Mouse (Mus musculus): Measurements from ENCODE around the gene Car11. TPM values are rescaled to one million over a fixed set of nuclear protein-coding genes. Genes with fewer than 3 reads are reported as not detected.
"Not testable (repeated sequence)": the region's sequence is repeated elsewhere in the genome, so short reads cannot be mapped to it uniquely, and the experiment has no call there.

Gene Car11
- 100 to 1,000 TPM; 168 to 172 TPM for total RNA-seq (2021)
- long read RNA-seq, experiment 1, transcript Car11-201 (9 exons, 1,585 nt) = major isoform, 126 of 184 reads
- long read RNA-seq, experiment 1, partial matches to known transcripts = 26 of 184 reads
- long read RNA-seq, experiment 1, other reads (novel, unspliced or antisense) = 32 of 184 reads
- long read RNA-seq, experiment 2, transcript Car11-201 (9 exons, 1,585 nt) = major isoform, 105 of 164 reads
- long read RNA-seq, experiment 2, partial matches to known transcripts = 17 of 164 reads
- long read RNA-seq, experiment 2, other reads (novel, unspliced or antisense) = 42 of 164 reads

DNA sequence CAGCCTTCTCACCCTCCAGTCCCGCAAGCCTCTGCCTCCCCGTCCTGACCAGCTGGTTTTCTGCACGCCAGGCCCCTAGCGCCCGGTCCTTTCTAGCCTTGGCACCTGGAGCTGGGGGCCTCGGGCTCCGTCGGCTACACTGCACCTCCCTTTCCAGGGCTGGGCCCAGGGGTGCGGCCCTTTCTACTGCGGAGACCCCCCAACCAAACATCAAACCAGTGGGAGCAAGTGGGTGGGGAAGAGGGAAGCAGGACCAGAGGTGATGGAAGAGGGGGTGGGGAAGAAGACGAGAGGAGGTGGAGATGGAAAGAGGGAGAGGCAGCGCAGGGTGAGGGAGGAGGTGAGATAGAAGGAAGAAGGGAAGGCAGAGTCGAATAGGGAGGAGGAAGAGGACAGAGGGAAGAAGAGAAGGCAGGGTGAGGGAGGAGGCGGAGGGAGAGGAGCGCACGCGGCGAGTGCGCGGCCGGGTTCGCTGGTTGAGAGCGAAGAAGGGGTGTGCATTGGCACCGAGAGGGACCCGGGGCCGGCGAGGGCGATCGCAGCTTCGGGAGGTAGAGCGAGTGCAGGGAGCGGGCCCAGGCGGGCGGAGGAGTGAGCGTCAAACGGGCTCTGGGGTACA is at the start of gene Car11:
Gene Car11, plus strand, starts transcription at position 321 of the 619 bp plus-strand sequence.
- intact Hi-C loops (cut with DNase I) = loop anchor here (5.0 to 10.0 kb wide), 2 partner anchors 57 to 235 kb away; partner anchors contain the start of gene Bax
- peak in 1 of 2 experiments; percentile 60 for DNase-seq (ENCODE audit: low spot score in 2 of 2)

DNA sequence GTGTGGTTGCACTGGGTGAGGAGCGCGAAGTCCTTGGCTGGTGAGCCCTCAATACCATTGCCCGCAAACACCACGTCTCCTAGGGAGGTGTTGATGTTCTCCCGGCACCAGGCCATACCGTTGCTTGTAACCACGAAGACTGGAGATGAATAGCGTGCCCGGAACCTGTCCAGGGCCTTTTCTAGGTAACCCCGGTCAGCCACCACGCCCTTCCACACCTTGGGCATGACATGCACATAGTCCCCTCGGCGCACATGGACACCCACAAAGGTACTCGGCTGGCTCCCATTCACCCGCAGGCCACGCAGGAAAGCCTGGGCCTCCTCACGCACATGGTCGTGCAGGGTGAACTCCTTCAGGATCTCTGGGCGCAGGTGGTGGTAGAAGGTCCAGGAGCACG is 49.2 kb upstream of the Car11 start:
- DNase-seq (ENCODE audit: low spot score in 2 of 2); intact Hi-C loops (cut with DNase I): not testable (repeated sequence)

DNA sequence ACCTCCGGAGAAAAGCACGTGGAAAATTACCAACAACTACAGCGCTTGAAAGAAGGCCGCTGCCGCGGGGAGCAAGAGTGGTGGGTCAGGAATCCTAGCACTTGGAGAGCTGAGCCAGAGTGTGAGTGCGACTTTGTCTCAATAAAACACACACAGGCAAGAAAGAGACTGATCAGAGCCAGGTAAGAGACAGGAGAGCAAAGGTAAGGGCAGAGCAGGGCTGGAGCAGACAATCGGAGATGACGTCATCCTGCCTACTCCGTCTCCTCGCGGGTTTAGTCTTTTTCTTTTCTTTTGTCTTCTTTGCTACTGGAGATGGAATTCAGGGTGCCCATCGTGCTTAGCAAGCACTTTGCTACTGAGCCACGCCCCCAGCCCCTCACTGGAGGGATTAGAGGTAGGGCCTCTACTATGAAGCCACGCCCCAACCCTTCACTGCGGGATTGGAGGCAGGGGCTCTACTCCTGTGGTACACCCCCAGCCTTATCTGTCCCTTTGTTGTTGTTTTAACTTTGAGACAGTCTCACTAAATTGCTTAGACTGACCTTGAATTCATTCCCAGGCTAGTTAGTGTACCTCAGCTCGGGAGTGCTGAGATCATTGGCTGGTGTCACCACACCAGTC is 45.1 kb upstream of the Car11 start:
- no peak for DNase-seq (ENCODE audit: low spot score in 2 of 2)
- intact Hi-C loops (cut with DNase I) = no loop called here

DNA sequence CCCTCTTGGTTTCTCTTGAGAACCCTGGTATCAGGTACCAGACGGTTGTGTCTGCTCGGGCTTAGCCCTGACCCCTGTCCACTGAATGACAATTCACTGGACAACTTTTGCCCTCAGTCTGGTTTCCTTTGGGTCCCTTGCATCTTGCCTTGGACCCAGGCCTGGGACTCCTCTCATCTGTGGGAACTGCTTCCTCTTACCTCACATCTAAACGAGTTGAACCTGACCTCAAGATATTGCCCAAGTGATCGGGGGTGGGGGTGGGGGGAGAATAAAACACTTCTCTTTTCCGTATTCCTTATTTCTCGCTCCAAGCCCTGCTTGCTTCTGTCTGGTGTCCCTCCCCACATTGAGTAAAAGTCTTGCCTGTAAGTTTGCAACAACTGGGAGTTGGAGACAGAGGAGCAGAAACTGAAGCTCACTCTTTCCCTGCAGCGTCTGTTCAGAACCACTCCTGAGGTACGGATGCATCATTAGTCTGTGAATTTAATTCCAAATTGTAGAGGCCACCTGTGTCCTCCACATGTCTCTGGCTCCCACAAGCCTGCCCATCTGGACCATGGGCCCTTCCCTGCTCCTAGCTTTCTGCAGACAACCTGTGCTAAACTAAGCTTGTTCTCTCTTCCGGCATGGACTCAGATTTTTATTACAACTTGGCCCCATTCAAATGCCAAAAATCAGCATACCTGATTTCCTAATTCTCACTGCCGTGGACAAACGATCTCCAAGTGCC is 38.7 kb upstream of the Car11 start:
- no peak for DNase-seq (ENCODE audit: low spot score in 2 of 2)
- intact Hi-C loops (cut with DNase I) = loop anchor here (10.0 kb wide), 1 partner anchor 56 kb away; no protein-coding TSS in a partner anchor

DNA sequence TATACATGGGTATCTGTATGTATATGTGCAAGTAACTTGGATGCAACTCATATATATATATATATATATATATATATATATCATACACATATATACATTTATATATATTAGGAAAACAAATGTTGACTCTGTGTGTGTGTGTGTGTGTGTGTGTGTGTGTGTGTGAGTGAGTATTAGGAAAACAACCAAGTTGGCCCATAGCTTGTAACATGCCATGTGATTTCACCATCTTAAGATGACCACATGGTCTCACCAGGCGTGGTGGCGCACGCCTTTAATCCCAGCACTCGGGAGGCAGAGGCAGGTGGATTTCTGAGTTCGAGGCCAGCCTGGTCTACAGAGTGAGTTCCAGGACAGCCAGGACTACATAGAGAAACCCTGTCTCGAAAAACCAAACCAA is 37.9 kb upstream of the Car11 start:
- not testable (repeated sequence) for DNase-seq (ENCODE audit: low spot score in 2 of 2)
- intact Hi-C loops (cut with DNase I) = loop anchor here (10.0 kb wide), 1 partner anchor 57 kb away; no protein-coding TSS in a partner anchor

DNA sequence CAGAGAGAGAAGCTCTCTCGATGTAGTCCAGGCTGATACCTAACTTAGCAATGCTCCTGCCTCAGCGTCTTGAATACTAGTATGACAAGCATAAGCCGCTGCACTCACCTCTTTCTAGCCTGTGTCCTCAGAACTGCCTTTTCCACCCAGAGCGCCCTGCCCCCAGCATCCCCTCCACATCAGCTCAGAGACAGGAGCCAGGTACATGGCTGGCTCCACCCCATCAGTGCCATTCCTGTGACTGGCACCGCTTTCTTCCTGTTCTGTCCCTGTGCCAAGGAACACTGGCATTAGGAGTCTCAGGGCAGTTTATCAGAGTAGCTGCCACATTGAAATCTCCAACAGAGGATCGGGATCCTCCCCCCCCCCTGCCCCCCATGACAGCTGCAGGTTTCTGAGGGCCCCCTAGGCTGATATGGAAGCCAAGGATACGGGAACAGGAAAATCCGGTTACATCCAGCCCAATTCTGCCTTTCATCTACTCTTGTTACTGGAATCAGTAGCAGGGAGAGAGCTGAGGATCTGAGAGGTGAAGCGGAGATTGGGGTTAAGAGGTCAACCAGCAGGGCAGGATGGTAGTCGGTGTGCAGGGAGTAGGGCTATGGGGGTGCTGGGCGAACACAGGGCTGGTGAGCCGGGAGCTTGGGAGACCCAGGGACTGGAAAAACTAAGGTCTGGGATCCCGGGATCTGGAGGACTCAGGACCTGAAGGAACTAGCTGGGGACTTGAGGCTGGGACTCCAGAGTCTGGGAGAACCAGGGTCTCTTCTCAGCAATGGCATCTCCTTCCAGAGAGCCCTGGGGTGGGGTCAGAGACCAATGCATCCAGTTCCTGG is 34.1 kb upstream of the Car11 start:
- intact Hi-C loops (cut with DNase I) = loop anchor here (10.0 kb wide), 1 partner anchor 61 kb away; no protein-coding TSS in a partner anchor
- no peak for DNase-seq (ENCODE audit: low spot score in 2 of 2)

DNA sequence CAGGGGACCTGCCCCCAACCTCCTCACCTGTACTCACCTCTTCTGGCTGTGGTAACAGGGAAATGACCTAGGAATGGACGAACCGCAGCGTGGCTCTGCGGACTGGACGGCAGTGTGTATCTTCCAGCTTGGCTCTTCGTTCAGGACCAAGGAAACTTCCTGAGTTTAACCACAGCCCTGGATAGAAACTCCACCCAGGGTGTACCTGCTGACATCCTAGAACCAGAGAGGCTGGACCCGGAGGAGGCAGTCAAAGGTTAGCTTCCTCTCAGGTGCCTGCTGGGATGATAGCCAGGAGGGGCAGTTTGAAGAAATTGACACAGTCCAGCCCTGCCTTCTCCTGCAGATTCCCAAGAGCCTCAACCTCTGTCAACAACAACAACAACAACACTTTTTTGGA is 33.5 kb upstream of the Car11 start, which contains the start of gene Fut2:
Gene Fut2, minus strand, starts transcription at position 234 of the 400 bp plus-strand sequence.
- intact Hi-C loops (cut with DNase I) = loop anchor here (10.0 kb wide), 1 partner anchor 61 kb away; no protein-coding TSS in a partner anchor
- no peak for DNase-seq (ENCODE audit: low spot score in 2 of 2)

DNA sequence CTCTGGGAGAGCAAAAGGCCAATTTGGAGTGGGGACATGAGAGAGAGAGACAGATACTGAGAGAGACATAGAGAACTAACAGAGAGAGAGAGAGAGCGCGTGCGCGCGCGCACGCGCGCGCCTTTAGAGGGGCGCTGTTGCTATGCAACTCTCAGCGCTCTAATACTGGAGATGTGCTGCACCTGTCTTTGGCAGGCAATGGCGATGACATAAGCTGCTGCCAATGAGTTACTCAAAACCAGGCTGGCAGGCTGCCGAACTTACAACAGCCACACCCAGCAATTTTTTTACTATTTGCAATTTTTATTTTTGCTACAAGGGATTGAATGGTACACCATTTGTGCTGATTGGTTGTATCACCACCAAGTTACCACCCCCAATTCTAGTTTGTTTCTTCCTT is 31.9 kb upstream of the Car11 start:
- peak; percentile 57 to 60 for DNase-seq (ENCODE audit: low spot score in 2 of 2)
- intact Hi-C loops (cut with DNase I) = loop anchor here (10.0 kb wide), 1 partner anchor 63 kb away; no protein-coding TSS in a partner anchor

DNA sequence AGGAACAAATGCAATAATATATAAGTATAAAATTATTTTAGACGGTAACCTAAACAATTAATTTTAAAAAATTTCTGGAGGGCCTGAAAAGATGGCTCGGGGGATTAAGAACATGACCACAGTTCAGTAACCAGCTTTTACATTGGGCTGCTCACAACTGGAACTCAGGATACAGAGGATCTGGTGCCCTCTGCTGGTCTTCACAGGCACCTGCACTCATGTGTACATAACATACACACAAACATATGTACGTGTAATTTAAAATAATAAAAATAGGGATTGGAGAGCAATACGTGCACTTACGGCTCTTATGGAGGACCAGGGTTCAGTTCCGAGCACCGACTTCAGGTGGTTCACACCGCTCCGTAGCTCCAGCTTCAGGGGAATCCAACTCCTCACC is 30.7 kb upstream of the Car11 start:
- intact Hi-C loops (cut with DNase I) = loop anchor here (10.0 kb wide), 1 partner anchor 64 kb away; no protein-coding TSS in a partner anchor
- no peak for DNase-seq (ENCODE audit: low spot score in 2 of 2)

DNA sequence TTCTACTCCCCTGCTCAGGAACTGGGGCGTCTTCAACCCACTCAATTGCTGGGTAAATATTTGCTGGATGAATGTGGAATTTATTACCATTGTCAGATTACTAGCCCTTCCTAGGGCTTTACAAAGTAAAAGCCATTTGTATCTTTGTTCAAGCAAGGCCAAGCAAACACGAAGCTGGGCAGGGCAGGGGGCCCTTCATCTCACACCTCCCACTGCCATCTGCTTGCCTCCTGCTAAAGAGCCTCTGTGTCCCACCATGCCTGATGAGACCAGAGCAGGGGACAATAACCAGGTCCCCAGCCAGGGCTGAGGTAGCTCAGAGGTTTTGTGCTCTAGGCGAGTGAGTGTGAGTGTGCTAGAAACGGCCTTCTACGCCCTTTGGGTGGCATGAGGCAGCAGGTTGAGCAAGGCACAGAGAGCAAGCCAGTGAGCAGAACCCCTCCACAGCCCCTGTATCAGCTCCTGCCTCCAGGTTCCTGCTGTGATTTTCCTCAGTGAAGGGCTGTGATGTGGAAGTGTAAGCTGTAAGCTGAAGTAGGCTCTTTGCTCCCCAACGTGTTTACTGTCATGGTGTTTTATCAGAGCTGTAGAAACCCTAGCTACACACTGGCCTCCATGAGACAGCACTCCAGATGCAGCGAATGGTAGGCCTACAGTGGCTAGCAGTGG is 21.9 kb upstream of the Car11 start:
- intact Hi-C loops (cut with DNase I) = no loop called here
- no peak for DNase-seq (ENCODE audit: low spot score in 2 of 2)

DNA sequence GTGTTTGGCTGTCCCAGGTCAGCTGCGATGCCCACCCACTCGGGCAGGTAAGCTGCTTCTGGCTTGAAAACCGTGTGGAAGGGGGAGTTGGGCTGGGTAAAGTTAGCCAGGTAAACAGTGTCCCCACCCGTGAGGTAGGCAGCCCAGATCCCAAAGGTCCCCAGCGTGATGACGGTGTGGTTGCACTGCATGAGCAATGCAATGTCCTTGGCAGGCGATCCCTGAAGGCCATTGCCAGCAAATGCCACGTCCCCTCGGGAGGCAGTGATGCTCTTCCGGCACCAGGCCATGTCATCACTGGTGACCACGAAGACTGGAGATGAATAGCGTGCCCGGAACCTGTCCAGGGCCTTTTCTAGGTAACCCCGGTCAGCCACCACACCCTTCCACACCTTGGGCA is 21.1 kb upstream of the Car11 start:
- DNase-seq (ENCODE audit: low spot score in 2 of 2) = no peak
- intact Hi-C loops (cut with DNase I) = no loop called here

DNA sequence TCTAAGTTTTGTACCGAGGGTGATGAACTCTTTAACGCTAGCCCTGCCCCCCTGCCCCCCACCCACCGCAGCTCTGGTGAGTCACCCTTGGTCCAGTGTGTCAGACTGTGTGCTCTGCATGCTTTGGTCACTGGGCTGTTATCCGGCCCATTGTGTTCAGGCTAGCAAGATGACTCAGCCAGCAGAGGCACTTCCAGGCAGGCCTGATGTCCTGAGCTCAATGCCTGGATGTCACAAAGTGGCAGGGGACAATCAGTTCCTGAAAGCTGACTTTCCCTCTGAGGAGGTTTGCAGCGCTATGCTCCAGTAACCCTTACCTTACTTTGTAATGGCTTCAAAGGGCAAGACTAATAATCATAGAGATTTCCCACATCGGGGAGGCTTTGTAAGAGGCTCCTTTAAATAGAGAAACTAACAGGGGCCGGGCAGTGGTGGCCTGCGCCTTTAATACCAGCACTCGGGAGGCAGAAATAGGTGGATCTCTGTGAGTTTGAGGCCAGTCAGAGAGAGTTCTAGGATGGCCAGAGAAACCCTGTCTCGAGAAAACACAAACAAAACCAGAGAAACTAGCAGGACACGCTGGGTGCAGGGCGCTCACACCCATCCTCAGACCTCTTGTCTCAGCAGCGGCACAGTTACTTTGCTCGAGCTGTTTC is 19.5 kb upstream of the Car11 start:
- DNase-seq (ENCODE audit: low spot score in 2 of 2) = no peak
- intact Hi-C loops (cut with DNase I) = loop anchor here (5.0 kb wide), 1 partner anchor 83 kb away; no protein-coding TSS in a partner anchor

DNA sequence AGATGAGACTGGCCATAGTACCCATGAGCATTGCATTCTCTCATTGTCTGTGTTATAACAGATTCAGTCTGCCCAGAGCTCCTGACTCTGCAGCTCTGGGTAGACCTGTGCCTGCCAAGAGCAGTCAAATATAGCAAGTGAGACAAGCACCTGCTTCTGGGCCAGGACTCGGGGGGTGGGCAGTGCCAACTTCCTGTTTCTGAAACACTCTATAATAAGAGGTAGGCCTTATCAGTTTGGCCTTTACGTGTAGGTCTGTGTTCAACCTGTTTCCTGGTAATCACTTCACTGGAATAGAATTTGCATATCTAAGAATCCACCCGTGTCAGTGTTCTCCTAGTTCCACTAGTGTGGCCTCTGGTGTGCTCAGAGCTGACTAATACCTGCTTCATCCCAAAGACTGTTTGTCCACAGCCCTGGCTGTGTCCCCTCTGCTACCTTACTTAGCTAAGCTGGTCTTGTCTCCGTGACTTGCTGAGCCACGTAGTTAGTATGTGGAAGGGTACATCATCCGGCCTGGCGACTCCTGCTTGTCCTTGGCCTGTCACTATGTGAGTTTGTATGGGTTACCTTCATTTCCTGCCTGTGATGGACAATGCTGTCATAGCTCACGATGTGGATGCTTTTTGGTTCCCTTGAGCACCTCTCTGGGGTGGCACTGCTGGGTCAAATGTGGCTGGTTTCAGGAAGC is 18.5 kb upstream of the Car11 start:
- DNase-seq (ENCODE audit: low spot score in 2 of 2) = no peak
- intact Hi-C loops (cut with DNase I) = loop anchor here (5.0 kb wide), 1 partner anchor 84 kb away; no protein-coding TSS in a partner anchor

DNA sequence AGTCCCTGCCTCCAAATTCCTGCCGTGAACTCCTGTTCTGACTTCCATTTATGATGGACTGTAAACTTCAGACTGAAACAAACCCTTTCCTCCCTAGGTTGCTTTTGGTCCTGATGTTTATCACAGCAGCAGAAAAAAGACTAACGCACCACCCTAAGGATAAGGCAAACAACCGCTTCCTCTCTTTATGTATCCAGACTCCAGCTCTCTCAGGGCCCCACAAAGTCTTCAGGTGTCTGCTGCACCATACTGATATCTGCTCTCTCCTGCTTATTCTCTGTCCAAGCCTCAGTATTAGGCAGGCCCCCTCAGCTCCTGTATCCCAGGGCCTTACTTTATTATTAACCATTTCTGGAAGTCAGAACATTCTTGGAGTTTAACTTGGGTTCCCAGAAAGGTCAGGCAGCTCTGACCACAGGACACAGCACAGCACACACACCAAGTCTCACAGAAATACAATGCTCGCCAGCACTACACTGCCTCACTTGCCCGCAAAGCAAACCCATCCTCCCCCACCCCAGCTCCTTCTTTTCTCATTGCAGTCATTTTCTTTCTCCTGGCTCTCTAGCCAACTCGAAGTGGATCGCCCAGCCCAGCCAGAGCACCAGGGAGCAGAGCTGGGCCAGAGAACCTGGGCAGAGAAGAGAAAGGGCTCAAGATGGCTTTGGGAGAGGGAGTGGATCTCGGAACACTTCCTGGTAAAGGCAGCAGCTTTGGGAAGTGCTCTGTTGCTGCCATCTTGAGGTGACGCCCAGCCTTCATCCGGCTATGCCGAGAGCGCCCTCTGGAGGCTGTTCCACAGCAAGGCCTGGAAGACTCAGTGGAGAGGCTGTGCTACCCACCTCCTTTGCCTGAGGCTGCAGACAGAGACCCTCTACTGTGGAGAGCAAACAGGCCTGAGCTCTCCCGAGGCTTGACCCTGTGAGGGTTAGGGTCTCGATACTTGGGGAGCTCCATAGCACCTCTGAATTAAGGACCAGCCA is 17.2 kb upstream of the Car11 start:
- DNase-seq (ENCODE audit: low spot score in 2 of 2) = peak; percentile 88 to 90
- intact Hi-C loops (cut with DNase I) = loop anchor here (5.0 kb wide), 1 partner anchor 85 kb away; no protein-coding TSS in a partner anchor

DNA sequence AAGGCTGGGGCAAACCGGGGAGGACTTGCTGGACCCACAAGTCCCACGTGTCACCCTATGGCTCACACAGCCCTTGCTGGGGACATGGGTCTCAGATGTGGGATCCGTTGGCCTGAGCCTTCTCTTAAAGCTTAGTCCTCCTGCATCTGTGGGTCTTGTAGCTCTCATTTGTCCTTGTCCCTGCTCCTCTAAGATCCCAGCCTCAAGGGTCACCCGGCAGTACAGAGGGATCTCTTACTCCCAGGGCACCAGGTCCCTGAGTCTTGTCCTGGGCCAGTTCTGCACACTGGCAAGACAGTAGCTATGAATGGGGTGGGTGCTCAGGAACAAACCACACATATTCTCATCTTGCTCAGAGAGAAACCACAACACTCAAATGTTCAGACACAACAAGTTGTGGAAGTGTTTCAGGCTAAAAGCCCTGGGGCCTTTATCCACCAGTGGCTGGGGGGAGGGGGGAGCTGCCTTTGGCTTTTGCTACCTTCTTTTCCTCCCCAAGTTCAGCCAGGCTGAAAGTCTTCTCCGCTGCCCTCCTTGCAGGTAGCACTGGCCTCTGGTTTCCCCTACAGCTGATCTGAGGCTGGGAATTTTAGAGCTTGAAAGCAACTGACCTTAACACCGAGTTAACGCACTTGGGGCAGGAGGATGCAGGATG is 16.1 kb upstream of the Car11 start, which contains the start of gene Ntn5:
Gene Ntn5, plus strand, starts transcription at position 627 of the 655 bp plus-strand sequence.
- DNase-seq (ENCODE audit: low spot score in 2 of 2) = no peak
- intact Hi-C loops (cut with DNase I) = loop anchor here (5.0 kb wide), 1 partner anchor 86 kb away; no protein-coding TSS in a partner anchor

Measured in left cerebral cortex, postnatal 14 days (tissue).